Mouse (Mus musculus) thymus, adult 18-20 months (tissue): ENCODE measurements at regions not wholly inside any gene's neighbourhood (a gene's known extent, or its start where the extent isn't known, plus 50 kb on each side); places are given as distances from the start of the nearest gene placed in this dataset.

Experiments used
- DNase-seq, 2 experiments: peaks; one replicate each; pipeline ENCODE4 v3.0.0; 2022; ENCODE audit warnings: mixed read lengths in 2 of 2

DNA sequence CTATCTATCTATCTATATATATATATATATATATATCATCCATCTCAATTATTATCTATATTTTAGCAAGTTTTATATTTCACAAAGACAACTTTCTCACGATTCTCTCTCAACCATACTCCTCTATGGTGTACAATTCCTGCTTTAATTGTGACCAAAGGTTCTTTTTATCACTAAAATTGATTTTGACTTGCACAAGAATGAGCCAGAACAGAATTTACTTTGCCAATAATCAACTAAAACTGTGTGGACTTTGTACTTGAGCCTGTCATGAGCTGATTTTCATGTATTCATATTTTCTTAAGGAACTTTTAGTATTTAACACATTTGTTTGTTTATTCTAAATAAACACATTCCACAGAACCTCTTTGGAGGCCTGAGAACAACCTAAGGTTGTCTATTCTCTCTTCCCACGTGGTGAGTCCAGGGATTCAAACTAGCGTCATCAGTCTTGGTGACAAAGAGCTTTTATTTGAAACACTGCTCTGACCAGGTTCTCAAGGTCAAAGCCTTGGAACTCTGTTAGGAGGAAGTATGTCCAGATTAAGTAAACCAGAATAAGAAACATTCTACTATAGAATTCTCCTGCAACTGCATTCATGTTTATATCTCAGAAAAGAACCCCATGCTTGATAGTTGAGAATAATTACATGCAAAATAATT, 207.7 kb downstream of the Gm11146 start:
- no peak for DNase-seq

DNA sequence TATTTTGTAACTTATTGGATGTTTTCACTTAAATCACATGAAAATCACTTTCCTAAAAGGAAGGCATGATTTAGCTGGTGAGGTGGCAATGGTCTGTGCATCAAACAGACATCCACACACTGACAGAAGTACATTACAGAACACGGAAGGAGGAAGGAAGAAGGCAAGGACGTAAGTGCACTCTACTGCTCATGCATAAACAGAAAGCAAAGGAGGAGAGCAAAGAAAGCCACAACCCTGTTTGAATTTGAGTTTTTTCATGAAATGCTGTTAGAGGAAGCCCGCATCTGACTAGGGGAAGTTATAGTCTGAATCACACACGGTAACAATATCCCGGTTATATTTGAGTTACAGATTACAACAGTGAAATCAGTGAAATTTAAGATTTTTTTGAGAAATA, 208.4 kb downstream of the Gm11146 start:
- DNase-seq, result no peak

- DNase-seq, result no peak
Measured at GRCm38 (mm10) chr16:77392205-77392604, 209.7 kb downstream of the Gm11146 start.

DNA sequence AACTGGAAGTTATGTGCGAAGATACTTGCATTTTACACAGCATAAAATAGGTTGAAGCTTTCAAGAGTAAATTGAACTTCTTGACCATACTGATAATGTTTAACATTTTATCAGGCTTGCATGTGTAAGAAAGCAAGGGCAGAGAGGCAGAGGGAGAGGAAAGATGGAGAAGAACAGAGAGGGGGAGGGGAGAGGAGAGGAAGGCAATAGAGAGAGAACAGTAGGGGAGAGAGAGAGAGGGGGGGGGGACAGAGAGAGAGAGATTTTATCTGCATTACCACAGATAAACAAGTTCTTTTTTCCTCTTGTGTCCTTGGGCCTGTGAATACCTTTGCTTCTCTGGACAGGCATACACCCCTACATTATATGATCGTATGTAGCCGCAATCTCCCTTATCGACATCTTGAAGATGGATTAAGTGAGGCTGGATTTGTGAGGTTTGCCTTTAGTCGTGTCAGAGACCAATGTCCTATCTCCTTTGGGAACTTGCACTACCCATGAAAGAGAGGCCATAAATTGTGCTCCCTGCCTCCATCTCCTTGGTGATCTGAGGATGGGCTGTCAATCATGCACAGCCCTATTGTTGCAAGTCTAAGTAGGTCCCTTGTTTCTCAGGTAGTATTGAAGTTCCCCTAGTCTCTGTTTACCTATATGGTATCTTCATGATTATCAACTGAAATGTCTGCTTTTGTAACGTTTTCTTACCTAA, 217.7 kb downstream of the Gm11146 start:
- no peak for DNase-seq

- DNase-seq, result no peak
Measured at GRCm38 (mm10) chr16:77382790-77383189, 219.1 kb downstream of the Gm11146 start.

- no peak for DNase-seq
Measured at GRCm38 (mm10) chr16:77372768-77373167, 229.1 kb downstream of the Gm11146 start.

GRCm38 (mm10) chr16:77369810-77370209, 232.1 kb downstream of the Gm11146 start:
- DNase-seq, result no peak

- no peak for DNase-seq
Measured at GRCm38 (mm10) chr16:77365254-77365653, 236.6 kb downstream of the Gm11146 start.

DNA sequence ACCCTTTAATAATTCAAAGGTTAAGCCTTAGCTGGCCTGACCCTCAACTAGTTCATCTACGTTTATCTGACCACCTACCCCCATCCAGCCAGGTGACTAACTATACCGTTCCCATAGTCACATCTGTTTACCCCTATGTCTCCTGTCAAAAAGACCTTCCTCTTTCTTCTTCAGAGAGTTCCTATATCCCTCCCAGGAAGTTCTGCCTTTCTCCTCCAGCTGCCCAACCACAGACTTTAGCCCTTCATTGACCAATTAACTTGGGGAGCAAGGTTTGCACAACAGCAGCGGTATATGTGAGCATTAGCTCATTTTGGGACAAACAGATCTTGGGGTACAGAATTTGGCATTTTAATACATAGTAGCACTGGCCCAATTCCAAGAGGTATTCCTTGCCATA, 237.5 kb downstream of the Gm11146 start:
- DNase-seq, result no peak

DNA sequence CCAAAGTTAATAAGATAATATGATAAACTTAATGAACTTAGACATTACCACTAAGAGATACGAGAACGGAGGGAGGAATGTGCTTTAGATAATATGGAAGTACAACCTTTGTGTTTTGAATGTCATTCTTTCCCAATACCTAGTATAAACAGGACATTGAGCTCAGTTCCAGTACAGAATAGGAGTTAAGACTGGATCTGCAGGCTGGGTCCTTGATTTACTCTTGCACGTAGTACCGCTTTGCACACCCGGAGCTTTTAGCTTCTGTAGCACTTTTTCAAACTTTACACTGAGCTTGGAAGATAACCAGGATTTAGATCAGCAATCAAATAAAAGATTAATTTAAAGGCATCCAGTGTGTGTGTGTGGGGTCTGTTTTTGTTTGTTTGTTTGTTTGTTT, 242.7 kb downstream of the Gm11146 start:
- no peak for DNase-seq

DNA sequence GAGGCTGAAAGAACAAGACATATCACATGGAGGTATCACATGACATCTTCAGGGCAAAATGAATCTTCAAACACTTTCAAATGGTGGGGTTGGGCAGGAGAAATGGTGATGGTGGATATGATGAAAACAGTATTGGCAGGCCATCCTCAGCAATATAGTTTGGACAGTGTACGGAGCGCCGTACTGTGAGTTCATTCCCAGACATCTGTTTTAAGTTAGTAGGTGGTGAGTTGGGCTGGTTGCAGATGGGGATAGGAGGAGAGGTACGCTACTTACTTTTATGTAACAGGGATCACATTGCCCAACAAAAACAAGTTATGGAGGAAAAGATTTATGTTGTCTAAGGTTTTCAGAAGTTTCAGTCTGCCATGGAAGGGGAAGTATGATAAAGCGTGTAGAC, 246.6 kb downstream of the Gm11146 start:
- DNase-seq, result no peak

- DNase-seq, result no peak
Measured at GRCm38 (mm10) chr16:77354201-77354712, 247.6 kb downstream of the Gm11146 start.

GRCm38 (mm10) chr16:77346128-77346527, 255.8 kb downstream of the Gm11146 start:
- DNase-seq, result no peak

DNA sequence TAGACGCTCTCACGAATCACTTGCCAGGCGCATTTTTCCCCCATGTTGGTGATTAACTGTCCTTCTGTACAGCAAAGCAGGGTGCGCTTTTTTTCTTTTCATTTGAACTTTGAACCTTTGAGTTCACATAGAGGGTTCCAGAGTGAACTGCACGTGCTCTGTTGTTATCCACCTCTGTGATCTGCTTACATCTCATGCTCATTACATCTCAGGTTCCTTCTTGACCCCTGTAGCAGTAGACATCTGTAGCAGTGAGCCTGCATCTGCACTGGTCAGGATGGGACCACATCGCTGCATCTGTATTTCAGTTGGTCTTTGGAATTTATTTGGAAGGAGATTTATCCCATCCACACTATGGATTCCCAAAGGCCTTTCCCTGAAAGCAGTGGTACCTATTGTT, 269.6 kb downstream of the Gm11146 start:
- DNase-seq, result no peak

DNA sequence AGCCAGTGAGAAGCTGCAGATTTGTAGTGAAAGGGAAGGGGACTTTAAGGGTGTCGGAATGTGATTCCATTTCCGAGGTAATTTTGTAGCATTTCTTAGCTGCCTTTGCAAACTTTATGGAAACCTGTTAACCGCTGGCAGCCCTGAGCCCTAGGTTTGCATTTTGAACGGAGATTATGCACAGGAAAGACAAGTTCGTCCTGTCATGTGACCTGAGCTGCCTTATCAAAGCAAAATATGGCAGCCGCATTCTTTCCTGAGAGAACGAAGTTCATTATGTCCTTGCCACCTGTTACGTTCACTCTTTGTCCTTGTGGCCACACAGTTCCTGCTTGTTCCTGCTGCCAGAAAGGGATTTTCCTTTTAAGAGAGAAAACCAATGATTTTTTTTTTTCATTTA, 270.9 kb downstream of the Gm11146 start:
- peak; percentile 7 to 43 for DNase-seq

- DNase-seq, result no peak
Measured at GRCm38 (mm10) chr16:77329711-77330530, 272.0 kb downstream of the Gm11146 start.

DNA sequence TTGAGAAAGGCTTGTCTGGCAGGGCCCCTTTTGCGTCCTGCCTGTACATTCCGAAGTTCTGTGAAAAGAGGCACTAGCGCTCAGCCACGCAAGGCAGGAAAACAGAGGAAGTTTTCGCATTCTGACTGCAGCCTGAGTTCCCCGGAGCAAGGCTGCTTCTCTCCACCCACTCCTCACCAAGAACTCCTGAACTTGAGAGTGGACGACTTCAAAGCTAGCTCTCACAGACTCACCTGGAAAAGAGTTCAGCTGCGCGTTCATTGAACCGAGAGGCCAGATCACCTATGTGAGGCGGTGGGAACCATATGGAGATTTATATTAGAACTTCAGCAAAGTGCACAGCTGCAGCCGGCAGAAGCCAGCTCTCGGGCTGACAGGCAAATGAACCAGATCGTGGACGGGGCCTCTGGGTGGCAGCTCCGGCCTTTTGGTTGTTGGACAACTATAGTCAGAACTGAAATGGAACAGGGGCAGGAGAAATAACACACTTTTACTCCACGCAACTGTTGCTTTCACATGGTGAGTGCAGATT, 272.7 kb downstream of the Gm11146 start:
- peak; percentile 9 to 11 for DNase-seq

DNA sequence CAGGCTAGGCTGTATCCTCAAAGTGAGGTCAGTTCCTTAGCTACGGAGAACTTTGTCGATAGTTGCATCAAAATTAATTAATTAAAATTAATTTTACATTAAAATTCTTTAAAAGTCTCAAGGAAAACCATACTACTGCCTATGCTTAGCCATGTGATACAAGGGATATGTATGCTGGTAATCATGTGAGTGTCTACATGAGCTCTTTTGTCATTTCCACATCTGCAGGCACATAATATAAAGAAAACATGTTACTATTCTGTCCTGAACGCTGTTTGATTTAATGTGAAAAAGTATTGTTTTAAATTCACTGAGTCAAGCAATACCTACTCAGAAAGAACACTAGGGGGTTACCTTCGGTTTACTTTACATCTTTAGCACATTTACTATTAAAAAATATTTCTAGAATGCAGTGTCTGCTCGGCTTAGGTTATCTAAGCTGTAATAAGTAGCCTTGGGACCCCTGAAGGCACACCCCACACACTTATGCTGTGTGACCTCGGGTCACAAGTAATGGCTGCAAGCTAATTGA, 273.2 kb downstream of the Gm11146 start:
- no peak for DNase-seq

- no peak for DNase-seq
Measured at GRCm38 (mm10) chr16:77328049-77328448, 273.8 kb downstream of the Gm11146 start.

- no peak for DNase-seq
Measured at GRCm38 (mm10) chr16:77322338-77322737, 279.6 kb downstream of the Gm11146 start.

- DNase-seq, result no peak
Measured at GRCm38 (mm10) chr16:77318150-77318549, 283.7 kb downstream of the Gm11146 start.

- DNase-seq, result no peak
Measured at GRCm38 (mm10) chr16:77315354-77315753, 286.5 kb downstream of the Gm11146 start.

DNA sequence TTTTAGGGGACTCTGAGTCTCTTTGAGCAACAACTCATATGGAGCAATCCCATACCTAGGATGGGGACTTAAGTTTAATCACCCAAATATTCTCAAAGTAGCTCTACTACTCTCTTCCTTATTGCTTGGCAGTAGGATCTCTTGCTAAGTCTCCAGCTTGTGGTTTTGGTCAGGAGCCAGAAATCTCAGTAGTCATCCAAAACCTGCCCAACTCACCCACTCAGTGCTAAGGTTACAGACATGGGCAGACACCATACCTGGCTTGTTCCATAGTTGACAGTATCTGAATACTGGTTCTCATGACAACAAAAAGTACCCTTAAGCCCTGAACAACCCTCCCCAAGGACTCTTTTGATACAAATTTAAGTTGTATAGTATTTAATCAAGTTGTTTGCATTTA, 288.7 kb downstream of the Gm11146 start:
- no peak for DNase-seq
